Mouse (Mus musculus): Measurements from ENCODE around the gene Sfi1. TPM values are rescaled to one million over a fixed set of nuclear protein-coding genes. Genes with fewer than 3 reads are reported as not detected.
A peak's percentile ranks its signal among the peaks of the same experiment; 100 is the strongest.
"Not testable (repeated sequence)": the region's sequence is repeated elsewhere in the genome, so short reads cannot be mapped to it uniquely, and the experiment has no call there.

The Sfi1 gene
- polyA plus RNA-seq, 1 experiment from 2014 or later, result 8.0 TPM

DNA sequence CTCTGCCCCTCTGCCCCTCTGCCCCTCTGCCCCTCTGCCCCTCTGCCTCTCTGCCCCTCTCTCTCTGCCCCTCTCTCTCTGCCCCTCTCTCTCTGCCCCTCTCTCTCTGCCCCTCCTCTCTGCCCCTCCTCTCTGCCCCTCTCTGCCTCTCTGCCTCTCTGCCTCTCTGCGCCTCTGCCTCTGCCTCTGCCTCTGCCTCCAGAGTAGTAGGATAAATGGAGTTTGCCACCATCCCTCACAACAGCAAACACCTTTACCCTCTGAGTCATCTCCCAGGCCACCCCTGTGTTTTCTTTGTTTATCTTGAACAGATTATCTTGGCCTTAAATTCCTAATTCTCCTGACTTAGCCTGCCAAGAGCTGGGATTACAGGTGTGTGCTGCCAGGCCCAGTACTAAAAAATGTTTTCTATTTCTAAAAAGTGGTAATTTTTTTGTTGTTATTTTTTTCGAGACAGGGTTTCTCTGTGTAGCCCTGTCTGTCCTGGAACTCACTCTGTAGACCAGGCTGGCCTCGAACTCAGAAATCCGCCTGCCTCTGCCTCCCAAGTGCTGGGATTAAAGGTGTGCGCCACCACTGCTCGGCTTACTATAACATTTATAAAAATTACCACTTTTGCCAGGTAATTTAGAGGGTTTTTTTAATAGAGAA lies 12.6 kb downstream of the Sfi1 start:
- not testable (repeated sequence) for H3K4me3 ChIP-seq (ENCODE audit: low read depth, low read length); H3K4me1 ChIP-seq (ENCODE audit: control insufficient read depth, insufficient read depth, low read length); H3K4me2 ChIP-seq; H3K27ac ChIP-seq (ENCODE audit: low read depth, low read length); H3K36me3 ChIP-seq (ENCODE audit: control insufficient read depth, insufficient read depth, low read length); H3K9me3 ChIP-seq (ENCODE audit: control insufficient read depth, low read length); H3K27me3 ChIP-seq (ENCODE audit: control insufficient read depth, insufficient read depth, low read length); ATAC-seq (ENCODE audit: low FRiP score); H3K9ac ChIP-seq (ENCODE audit: low read length); DNase-seq (ENCODE audit: low spot score, missing footprints)
- WGBS, result 72% methylated on average over 6 of the region's 6 CpGs

DNA sequence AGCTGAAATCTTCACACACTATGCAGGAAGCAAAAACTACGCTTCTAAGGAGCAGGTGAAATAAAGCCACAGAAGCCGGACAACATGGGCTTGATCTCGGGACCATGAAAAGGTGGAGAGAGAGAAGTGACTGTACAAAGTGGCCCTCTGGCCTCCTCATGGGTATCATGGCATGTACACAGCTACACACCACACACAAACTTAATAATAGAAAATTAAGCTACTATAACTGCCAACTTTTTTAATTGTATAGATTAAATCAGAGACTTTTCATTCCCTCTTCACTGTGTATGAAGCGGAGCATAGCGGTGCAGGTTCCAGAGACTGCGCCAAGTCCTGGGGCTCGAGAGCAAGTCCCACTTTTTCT lies 13.6 kb downstream of the Sfi1 start:
- not testable (repeated sequence) for H3K9me3 ChIP-seq (ENCODE audit: control insufficient read depth, low read length); H3K27me3 ChIP-seq (ENCODE audit: control insufficient read depth, insufficient read depth, low read length); H3K9ac ChIP-seq (ENCODE audit: low read length); ATAC-seq (ENCODE audit: low FRiP score); H3K36me3 ChIP-seq (ENCODE audit: control insufficient read depth, insufficient read depth, low read length); H3K4me2 ChIP-seq; H3K27ac ChIP-seq (ENCODE audit: low read depth, low read length); H3K4me3 ChIP-seq (ENCODE audit: low read depth, low read length); H3K4me1 ChIP-seq (ENCODE audit: control insufficient read depth, insufficient read depth, low read length)
- 89% methylated on average over 7 of the region's 7 CpGs for WGBS
- DNase-seq (ENCODE audit: low spot score, missing footprints), result peak; percentile 80

DNA sequence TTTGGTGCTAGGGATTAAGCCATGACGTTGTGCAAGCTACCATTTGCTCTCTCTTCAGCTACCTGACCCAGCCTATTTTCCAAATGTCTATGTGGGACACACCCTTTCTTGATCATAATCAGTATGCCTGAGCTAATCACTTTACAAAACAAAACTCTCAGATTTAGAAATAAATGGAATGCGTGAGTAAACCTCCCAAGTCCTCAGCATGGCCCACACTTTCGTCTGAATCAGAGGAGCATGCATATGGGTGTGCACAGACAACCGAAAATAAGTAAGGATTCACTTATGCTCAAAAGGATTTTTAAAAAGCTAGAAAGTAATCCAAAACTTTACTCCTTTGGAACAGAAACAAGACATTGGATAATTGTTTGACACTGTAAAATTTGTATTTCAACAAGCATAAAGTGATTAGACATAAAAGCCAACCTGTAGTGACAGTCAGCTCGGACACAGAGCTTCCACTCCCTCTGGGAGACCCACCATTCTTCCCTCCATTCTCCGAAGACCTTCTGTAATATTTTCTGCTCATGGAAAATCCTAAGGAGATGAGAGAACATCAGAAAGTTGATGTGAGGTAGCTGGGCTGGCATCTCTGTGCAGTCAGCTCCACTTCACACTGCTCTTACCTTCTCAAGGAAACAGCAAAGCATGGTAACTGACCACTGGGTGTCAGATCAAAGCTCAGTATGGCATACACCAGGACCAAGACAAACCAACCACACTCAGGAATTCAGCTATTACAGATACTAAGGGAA lies 14.1 kb downstream of the Sfi1 start:
- not testable (repeated sequence) for H3K4me2 ChIP-seq; H3K27me3 ChIP-seq (ENCODE audit: control insufficient read depth, insufficient read depth, low read length); H3K4me1 ChIP-seq (ENCODE audit: control insufficient read depth, insufficient read depth, low read length); ATAC-seq (ENCODE audit: low FRiP score); H3K4me3 ChIP-seq (ENCODE audit: low read depth, low read length); H3K9ac ChIP-seq (ENCODE audit: low read length); DNase-seq (ENCODE audit: low spot score, missing footprints); H3K36me3 ChIP-seq (ENCODE audit: control insufficient read depth, insufficient read depth, low read length); H3K9me3 ChIP-seq (ENCODE audit: control insufficient read depth, low read length); H3K27ac ChIP-seq (ENCODE audit: low read depth, low read length)
- whole genome bisulfite sequencing, result 84% methylated on average over 6 of the region's 6 CpGs

DNA sequence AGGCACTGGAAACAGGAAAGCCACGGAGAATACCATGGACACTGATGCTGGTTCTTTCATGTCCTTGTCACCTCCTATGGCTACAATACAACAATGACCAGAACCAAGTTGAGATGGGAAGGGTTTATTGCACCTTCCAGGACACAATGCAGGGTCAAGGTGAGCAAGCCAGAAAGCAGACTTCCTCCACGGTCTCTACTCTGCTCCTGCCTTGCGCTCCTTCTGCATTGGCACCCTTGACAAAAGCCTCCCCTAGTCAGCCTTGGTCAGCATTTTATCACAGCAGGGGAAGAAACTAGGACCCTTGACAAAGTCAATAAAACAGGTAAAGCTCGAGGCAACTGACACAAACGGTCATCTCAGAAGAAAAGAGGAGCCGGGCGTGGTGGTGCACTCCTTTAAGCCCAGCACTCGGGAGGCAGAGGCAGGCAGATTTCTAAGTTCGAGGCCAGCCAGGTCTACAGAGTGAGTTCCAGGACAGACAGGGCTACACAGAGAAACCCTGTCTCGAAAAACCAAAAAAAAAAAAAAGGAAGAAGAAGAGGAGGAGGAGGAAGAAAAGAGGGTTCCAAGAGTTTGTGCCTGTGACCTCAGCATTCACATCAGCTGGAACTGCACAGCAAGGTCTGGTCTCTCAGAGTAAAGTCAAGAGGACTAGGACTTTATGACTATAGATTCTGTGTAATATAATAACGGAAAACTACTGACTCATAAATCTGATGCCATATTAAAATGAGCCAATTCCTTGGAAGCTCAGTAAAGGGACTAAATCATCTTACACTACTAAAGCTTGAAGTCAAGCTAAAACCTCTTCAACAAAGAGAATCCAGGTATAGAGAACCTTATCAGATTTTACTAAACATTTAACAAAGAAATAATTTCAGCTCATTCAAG lies 19.6 kb downstream of the Sfi1 start:
- peak; percentile 56 for ATAC-seq (ENCODE audit: low FRiP score)
- H3K9me3 ChIP-seq (ENCODE audit: control insufficient read depth, low read length); H3K9ac ChIP-seq (ENCODE audit: low read length); H3K27ac ChIP-seq (ENCODE audit: low read depth, low read length); H3K4me3 ChIP-seq (ENCODE audit: low read depth, low read length); H3K4me1 ChIP-seq (ENCODE audit: control insufficient read depth, insufficient read depth, low read length); H3K36me3 ChIP-seq (ENCODE audit: control insufficient read depth, insufficient read depth, low read length); H3K4me2 ChIP-seq; DNase-seq (ENCODE audit: low spot score, missing footprints); H3K27me3 ChIP-seq (ENCODE audit: control insufficient read depth, insufficient read depth, low read length): not testable (repeated sequence)
- WGBS, result 84% methylated on average over 11 of the region's 11 CpGs

DNA sequence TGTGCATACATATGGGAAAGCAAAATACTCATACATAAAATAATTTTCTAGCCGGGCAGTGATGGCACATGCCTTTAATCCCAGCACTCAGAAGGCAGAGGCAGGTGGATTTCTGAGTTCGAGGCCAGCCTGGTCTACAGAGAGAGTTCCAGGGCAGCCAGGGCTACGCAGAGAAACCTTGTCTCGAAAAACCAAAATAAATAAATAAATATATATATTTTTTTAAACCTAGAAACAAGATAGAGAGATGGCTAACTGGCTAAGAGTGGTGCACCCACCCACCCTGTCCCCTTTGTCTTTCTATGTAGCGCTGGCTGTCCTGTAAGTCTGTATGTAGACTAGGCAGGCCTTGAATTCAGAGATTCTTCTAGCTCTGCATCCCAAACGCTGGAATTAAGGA lies 20.7 kb downstream of the Sfi1 start:
- ATAC-seq (ENCODE audit: low FRiP score); H3K36me3 ChIP-seq (ENCODE audit: control insufficient read depth, insufficient read depth, low read length): not testable (repeated sequence)

DNA sequence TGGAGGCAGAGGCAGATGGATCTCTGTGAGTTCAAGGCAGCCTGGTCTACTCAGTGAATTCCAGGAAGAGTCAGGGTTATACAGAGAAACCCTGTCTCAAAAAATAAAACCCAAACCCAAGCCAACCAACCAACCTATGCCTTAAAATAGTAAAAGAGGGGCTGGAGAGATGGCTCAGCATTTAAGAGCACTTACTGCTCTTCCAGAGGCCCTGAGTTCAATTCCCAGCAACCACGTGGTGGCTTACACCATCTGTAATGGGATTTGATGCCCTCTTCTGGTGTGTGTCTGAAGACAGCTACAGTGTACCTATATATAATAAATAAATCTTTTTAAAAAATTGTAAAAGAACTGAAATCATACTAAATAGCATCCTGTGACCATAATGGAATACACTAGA lies 21.3 kb downstream of the Sfi1 start:
- not testable (repeated sequence) for ATAC-seq (ENCODE audit: low FRiP score); H3K36me3 ChIP-seq (ENCODE audit: control insufficient read depth, insufficient read depth, low read length)

More for the DNA sequence above, 20.7 kb downstream of the Sfi1 start:
- not testable (repeated sequence) for H3K4me3 ChIP-seq (ENCODE audit: low read depth, low read length); H3K9me3 ChIP-seq (ENCODE audit: control insufficient read depth, low read length); H3K4me2 ChIP-seq; H3K9ac ChIP-seq (ENCODE audit: low read length); H3K27ac ChIP-seq (ENCODE audit: low read depth, low read length); H3K4me1 ChIP-seq (ENCODE audit: control insufficient read depth, insufficient read depth, low read length); DNase-seq (ENCODE audit: low spot score, missing footprints); H3K27me3 ChIP-seq (ENCODE audit: control insufficient read depth, insufficient read depth, low read length)
- 59% methylated on average over 5 of the region's 6 CpGs for WGBS

DNA sequence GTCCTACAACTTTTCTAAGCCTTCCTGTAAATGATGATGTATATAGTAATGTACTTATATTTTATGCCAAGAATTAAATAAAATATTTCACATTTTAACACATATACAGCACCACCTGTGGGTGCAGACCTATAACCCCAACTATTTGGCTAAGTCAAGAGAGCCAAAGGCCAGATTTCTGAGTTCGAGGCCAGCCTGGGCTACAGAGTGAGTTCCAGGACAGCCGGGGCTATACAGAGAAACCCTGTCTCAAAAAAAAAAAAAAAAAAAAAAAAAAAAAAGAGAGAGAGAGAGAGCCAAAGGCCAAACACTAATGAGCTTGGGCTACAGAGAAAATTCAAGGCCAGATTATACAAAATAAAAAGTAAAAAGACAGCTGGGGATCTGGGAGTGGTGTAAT lies 24.2 kb downstream of the Sfi1 start:
- H3K4me1 ChIP-seq (ENCODE audit: control insufficient read depth, insufficient read depth, low read length); H3K9ac ChIP-seq (ENCODE audit: low read length); H3K36me3 ChIP-seq (ENCODE audit: control insufficient read depth, insufficient read depth, low read length); H3K27me3 ChIP-seq (ENCODE audit: control insufficient read depth, insufficient read depth, low read length); H3K9me3 ChIP-seq (ENCODE audit: control insufficient read depth, low read length); H3K4me2 ChIP-seq; H3K4me3 ChIP-seq (ENCODE audit: low read depth, low read length); H3K27ac ChIP-seq (ENCODE audit: low read depth, low read length); DNase-seq (ENCODE audit: low spot score, missing footprints): not testable (repeated sequence)
- WGBS, result 77% methylated on average over 2 of the region's 2 CpGs
- peak; percentile 55 for ATAC-seq (ENCODE audit: low FRiP score)

More for the DNA sequence above, 21.3 kb downstream of the Sfi1 start:
- not testable (repeated sequence) for H3K9ac ChIP-seq (ENCODE audit: low read length); H3K9me3 ChIP-seq (ENCODE audit: control insufficient read depth, low read length); H3K27ac ChIP-seq (ENCODE audit: low read depth, low read length); H3K4me3 ChIP-seq (ENCODE audit: low read depth, low read length); H3K27me3 ChIP-seq (ENCODE audit: control insufficient read depth, insufficient read depth, low read length); DNase-seq (ENCODE audit: low spot score, missing footprints); H3K4me1 ChIP-seq (ENCODE audit: control insufficient read depth, insufficient read depth, low read length); H3K4me2 ChIP-seq
- 72% methylated on average over 1 of the region's 1 CpGs for whole genome bisulfite sequencing

DNA sequence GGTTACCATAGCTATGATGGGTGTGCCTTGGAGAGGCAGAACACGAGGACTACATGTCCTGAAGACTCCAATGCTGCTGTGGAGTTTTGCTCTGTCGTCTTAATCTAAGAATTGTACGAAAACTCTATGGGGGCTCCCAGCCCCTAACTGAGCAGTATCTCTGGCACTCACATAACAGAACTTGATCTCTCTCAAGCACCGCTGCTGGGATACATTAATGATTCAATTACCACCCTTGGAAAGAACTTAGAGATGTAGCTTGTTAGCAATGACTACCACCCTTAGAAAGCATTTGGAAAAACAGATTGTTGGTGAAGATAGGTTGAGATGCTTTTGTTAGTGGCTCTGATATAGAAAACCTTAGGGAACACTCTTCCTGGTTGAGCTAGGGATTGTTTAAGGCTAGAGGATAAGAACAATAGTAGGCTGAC lies 25.7 kb downstream of the Sfi1 start:
- not testable (repeated sequence) for H3K4me1 ChIP-seq (ENCODE audit: control insufficient read depth, insufficient read depth, low read length); H3K27ac ChIP-seq (ENCODE audit: low read depth, low read length); H3K9me3 ChIP-seq (ENCODE audit: control insufficient read depth, low read length); ATAC-seq (ENCODE audit: low FRiP score); DNase-seq (ENCODE audit: low spot score, missing footprints); H3K36me3 ChIP-seq (ENCODE audit: control insufficient read depth, insufficient read depth, low read length); H3K4me3 ChIP-seq (ENCODE audit: low read depth, low read length); H3K27me3 ChIP-seq (ENCODE audit: control insufficient read depth, insufficient read depth, low read length); H3K9ac ChIP-seq (ENCODE audit: low read length); H3K4me2 ChIP-seq
- WGBS, result 69% methylated on average over 4 of the region's 4 CpGs

DNA sequence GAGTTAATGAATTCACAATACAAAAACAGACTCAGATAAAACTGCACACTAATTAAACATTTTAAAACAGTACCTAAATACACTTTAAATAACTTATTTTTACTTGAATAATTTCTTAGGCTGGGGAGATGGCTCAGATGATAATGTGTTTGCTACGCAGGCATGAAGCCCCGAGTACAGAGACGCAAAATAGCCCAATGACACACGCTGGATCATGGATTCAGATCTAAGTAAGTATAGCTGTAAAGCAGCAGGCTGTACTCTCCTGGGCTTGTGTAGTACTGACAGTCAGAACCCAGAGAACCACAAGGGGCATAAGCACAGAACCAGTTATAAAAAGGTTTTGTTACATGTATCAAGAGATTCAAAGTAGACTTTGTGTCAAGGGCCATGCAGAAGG lies 26.1 kb downstream of the Sfi1 start:
- H3K27me3 ChIP-seq (ENCODE audit: control insufficient read depth, insufficient read depth, low read length); ATAC-seq (ENCODE audit: low FRiP score); H3K4me3 ChIP-seq (ENCODE audit: low read depth, low read length); H3K9ac ChIP-seq (ENCODE audit: low read length); DNase-seq (ENCODE audit: low spot score, missing footprints); H3K36me3 ChIP-seq (ENCODE audit: control insufficient read depth, insufficient read depth, low read length); H3K4me2 ChIP-seq; H3K4me1 ChIP-seq (ENCODE audit: control insufficient read depth, insufficient read depth, low read length); H3K27ac ChIP-seq (ENCODE audit: low read depth, low read length): not testable (repeated sequence)
- 92% methylated on average over 4 of the region's 4 CpGs for WGBS
- peaks cover 11% of the 10 kb centered on the region for H3K9me3 ChIP-seq (ENCODE audit: control insufficient read depth, low read length)

Measured in midbrain, embryonic 11.5 days (tissue).